Mouse (Mus musculus) CH12.LX (cell line): ENCODE measurements at regions not wholly inside any gene's neighbourhood (a gene's known extent, or its start where the extent isn't known, plus 50 kb on each side); places are given as distances from the start of the nearest gene placed in this dataset.

Experiments used
- DNase-seq: peaks from one replicate; pipeline ENCODE4 v3.0.0-alpha.2; 2013; ENCODE audit errors: extremely low read depth
- H3K27ac ChIP-seq: 2 replicates; pipeline ENCODE4 v1.5.1; 2012; ENCODE audit warnings: low read depth, mild to moderate bottlenecking, control low read depth, moderate library complexity; ENCODE audit not compliant: insufficient read depth
- H3K27me3 ChIP-seq: replicated peaks from 2 replicates; pipeline ENCODE3; 2012; ENCODE audit warnings: inconsistent platforms
- H3K36me3 ChIP-seq, 2 experiments: replicated peaks in 1 of 2; 2 replicates each; pipeline versions ENCODE3 to v1.6.1; 2012; ENCODE audit warnings: inconsistent platforms in 1 of 2, low read length in 1 of 2, mild to moderate bottlenecking in 1 of 2, mixed read lengths in 1 of 2, moderate library complexity in 1 of 2; ENCODE audit not compliant: control insufficient read depth in 1 of 2, insufficient read depth in 1 of 2
- H3K4me1 ChIP-seq, 2 experiments: 2 replicates each; pipeline ENCODE4 v1.6.1; 2012; ENCODE audit warnings: inconsistent platforms in 1 of 2, moderate library complexity in 1 of 2; ENCODE audit not compliant: insufficient read depth in 2 of 2, control insufficient read depth in 1 of 2
- H3K4me2 ChIP-seq: 2 replicates; pipeline ENCODE4 v1.6.1; 2012; ENCODE audit warnings: low read depth, mild to moderate bottlenecking, control low read depth; ENCODE audit not compliant: poor library complexity, insufficient read depth, severe bottlenecking
- H3K4me3 ChIP-seq, 3 experiments: fragments of 150-350 bp in 1 of 3; sonication (generic) in 1 of 3; replicated peaks in 1 of 3; 2 replicates each; pipeline versions ENCODE3 to v1.5.1; 2011 to 2012; ENCODE audit warnings: low read depth in 2 of 3, low read length in 2 of 3, mild to moderate bottlenecking in 2 of 3, moderate library complexity in 2 of 3, control low read depth in 1 of 3, improper control_type of control experiment in 1 of 3, inconsistent platforms in 1 of 3, mixed read lengths in 1 of 3; ENCODE audit not compliant: poor library complexity in 1 of 3
- H3K79me2 ChIP-seq: replicated peaks from 2 replicates; pipeline ENCODE4 v1.6.1; 2012; ENCODE audit warnings: mild to moderate bottlenecking, moderate library complexity; ENCODE audit not compliant: control insufficient read depth, poor library complexity, insufficient read depth, severe bottlenecking; ENCODE audit errors: extremely low read depth
- H3K9ac ChIP-seq: 2 replicates; pipeline ENCODE4 v1.6.1; 2012; ENCODE audit warnings: low read depth, mild to moderate bottlenecking, control low read depth, moderate library complexity; ENCODE audit not compliant: insufficient read depth
- H3K9me3 ChIP-seq: replicated peaks from 2 replicates; pipeline ENCODE3; 2012; ENCODE audit warnings: low read length, inconsistent platforms, mixed read lengths
- BHLHE40 ChIP-seq: IDR thresholded peaks from 2 replicates; pipeline ENCODE4 v1.6.1; 2011; ENCODE audit warnings: mild to moderate bottlenecking, low read depth, low read length, improper control_type of control experiment
- CHD1 ChIP-seq: IDR thresholded peaks from 2 replicates; pipeline ENCODE4 v1.6.1; 2012; ENCODE audit warnings: low read depth, low read length, improper control_type of control experiment, inconsistent platforms
- CHD2 ChIP-seq: IDR thresholded peaks from 2 replicates; pipeline ENCODE4 v1.6.1; 2011; ENCODE audit warnings: low read length, improper control_type of control experiment
- CTCF ChIP-seq, 2 experiments: IDR thresholded peaks in 1 of 2; conservative IDR thresholded peaks in 1 of 2; 2 replicates each; pipeline ENCODE4 v1.5.1; 2011 to 2012; ENCODE audit warnings: low read depth in 2 of 2, low read length in 2 of 2, improper control_type of control experiment in 1 of 2, inconsistent platforms in 1 of 2, mild to moderate bottlenecking in 1 of 2, moderate library complexity in 1 of 2
- E2F4 ChIP-seq: IDR thresholded peaks from 2 replicates; pipeline ENCODE4 v1.6.1; 2011; ENCODE audit warnings: low read depth, low read length, improper control_type of control experiment; ENCODE audit not compliant: insufficient replicate concordance
- ELF1 ChIP-seq: IDR thresholded peaks from 2 replicates; pipeline ENCODE4 v1.6.1; 2014; ENCODE audit warnings: low read depth, mild to moderate bottlenecking, inconsistent platforms, low read length, improper control_type of control experiment
- EP300 ChIP-seq: IDR thresholded peaks from 2 replicates; pipeline ENCODE4 v1.6.1; 2011; ENCODE audit warnings: low read length, improper control_type of control experiment
- ETS1 ChIP-seq: conservative IDR thresholded peaks from 2 replicates; pipeline ENCODE4 v1.6.1; 2012; ENCODE audit warnings: low read depth, mild to moderate bottlenecking, inconsistent platforms, low read length, improper control_type of control experiment, moderate library complexity
- GABPA ChIP-seq: IDR thresholded peaks from 2 replicates; pipeline ENCODE4 v1.6.1; 2012; ENCODE audit warnings: low read depth, low read length, improper control_type of control experiment, inconsistent platforms; ENCODE audit not compliant: insufficient replicate concordance
- IRF4 ChIP-seq: IDR thresholded peaks from 2 replicates; pipeline ENCODE4 v1.6.1; 2014; ENCODE audit warnings: low read depth, mild to moderate bottlenecking, inconsistent platforms, low read length, improper control_type of control experiment
- JUND ChIP-seq: conservative IDR thresholded peaks from 2 replicates; pipeline ENCODE4 v1.6.1; 2011; ENCODE audit warnings: low read depth, low read length, improper control_type of control experiment
- KAT2A ChIP-seq: IDR thresholded peaks from 2 replicates; pipeline ENCODE4 v1.6.1; 2012; ENCODE audit warnings: low read length, improper control_type of control experiment, inconsistent platforms; ENCODE audit not compliant: insufficient replicate concordance
- MAX ChIP-seq: IDR thresholded peaks from 2 replicates; pipeline ENCODE4 v1.6.1; 2011; ENCODE audit warnings: low read length, improper control_type of control experiment
- MXI1 ChIP-seq: IDR thresholded peaks from 2 replicates; pipeline ENCODE4 v1.6.1; 2011; ENCODE audit warnings: mild to moderate bottlenecking, low read depth, low read length, improper control_type of control experiment
- NELFE ChIP-seq: IDR thresholded peaks from 2 replicates; pipeline ENCODE4 v1.6.1; 2011; ENCODE audit warnings: low read depth, low read length, improper control_type of control experiment
- POLR2A ChIP-seq: IDR thresholded peaks from 2 replicates; pipeline ENCODE4 v1.6.1; 2011; ENCODE audit warnings: low read depth, mild to moderate bottlenecking, improper control_type of control experiment, low read length
- POLR2AphosphoS2 ChIP-seq: IDR thresholded peaks from 2 replicates; pipeline ENCODE4 v1.6.1; 2011; ENCODE audit warnings: low read depth, low read length, improper control_type of control experiment
- RCOR1 ChIP-seq: conservative IDR thresholded peaks from 2 replicates; pipeline ENCODE4 v1.6.1; 2012; ENCODE audit warnings: low read depth, mild to moderate bottlenecking, inconsistent platforms, low read length, improper control_type of control experiment
- TBP ChIP-seq: conservative IDR thresholded peaks from 2 replicates; pipeline ENCODE4 v1.6.1; 2011; ENCODE audit warnings: low read depth, low read length, improper control_type of control experiment
- TCF12 ChIP-seq: IDR thresholded peaks from 2 replicates; pipeline ENCODE4 v1.6.1; 2014; ENCODE audit warnings: low read depth, mild to moderate bottlenecking, inconsistent platforms, low read length, improper control_type of control experiment
- UBTF ChIP-seq: IDR thresholded peaks from 2 replicates; pipeline ENCODE4 v1.6.1; 2012; ENCODE audit warnings: low read depth, mild to moderate bottlenecking, inconsistent platforms, low read length, improper control_type of control experiment, moderate library complexity
- USF2 ChIP-seq: conservative IDR thresholded peaks from 2 replicates; pipeline ENCODE4 v1.6.1; 2011; ENCODE audit warnings: low read depth, low read length, improper control_type of control experiment
- ZC3H11A ChIP-seq: IDR thresholded peaks from 2 replicates; pipeline ENCODE4 v1.6.1; 2012; ENCODE audit warnings: low read depth, mild to moderate bottlenecking, inconsistent platforms, low read length, improper control_type of control experiment
- dilution Hi-C: fragments of 300-500 bp; cut with MboI; formaldehyde crosslinking; loops from 2 replicates; pipeline ENCODE4 v1.14.3; 2020; ENCODE audit warnings: low sequenced_read_pairs; ENCODE audit not compliant: extremely low pct_unique_long_range_greater_than_20kb, extremely low pct_ligation_motif_present
- in situ Hi-C: fragments of 300-500 bp; cut with MboI; formaldehyde crosslinking; loops from 3 replicates; pipeline ENCODE4 v1.14.3; 2019; ENCODE audit warnings: low sequenced_read_pairs, low pct_ligation_motif_present, low pct_unique_long_range_greater_than_20kb, mixed read lengths

- in situ Hi-C loops: no loop called here
- Histone ChIP-seq H3K27me3 (no peaks in the 10 kb centered on the region), H3K9ac (no peak overlapping the region), H3K4me1 (peaks cover 6 to 14% of the 10 kb centered on the region in 2 experiments), H3K4me2 (no peak overlapping the region), H3K9me3 (peaks cover 10% of the 10 kb centered on the region), H3K79me2 (no peaks in the 10 kb centered on the region), H3K27ac (no peak overlapping the region), H3K36me3 (no peaks in the 10 kb centered on the region), H3K4me3 (no peak overlapping the region)
- no peak for TF ChIP-seq RCOR1
- TF ChIP-seq MXI1: no peak
- TF ChIP-seq GABPA: no peak
- TF ChIP-seq BHLHE40: no peak
- no peak for TF ChIP-seq UBTF
- TF ChIP-seq ZC3H11A: no peak
- TF ChIP-seq KAT2A: no peak
- no peak for TF ChIP-seq CHD2
- TF ChIP-seq E2F4: no peak
- no peak for TF ChIP-seq NELFE
- TF ChIP-seq JUND: no peak
- no peak for TF ChIP-seq IRF4
- dilution Hi-C loops: no loop called here
- DNase-seq: no peak
Measured at GRCm38 (mm10) chr13:52116756-52117155, 270.3 kb downstream of the Gadd45g start.

GRCm38 (mm10) chr13:52120795-52121194 lies 274.3 kb downstream of the Gadd45g start:
- Histone ChIP-seq H3K36me3 (no peaks in the 10 kb centered on the region), H3K4me3 (no peak overlapping the region), H3K27me3 (no peaks in the 10 kb centered on the region)
- dilution Hi-C loops: no loop called here
- TF ChIP-seq UBTF (no peak), JUND (no peak), POLR2AphosphoS2 (no peak), E2F4 (no peak), ETS1 (no peak)
- TF ChIP-seq, all 38 proteins: peak for 0
- Histone ChIP-seq H3K27ac (no peak overlapping the region), H3K4me1 (peaks cover 0 to 7% of the 10 kb centered on the region in 2 experiments; a peak in 1 of 4 replicates), H3K79me2 (no peaks in the 10 kb centered on the region), H3K9ac (no peak overlapping the region), H3K4me2 (no peak overlapping the region), H3K9me3 (peaks cover under 1% of the 10 kb centered on the region)
- in situ Hi-C loops: no loop called here
- DNase-seq: no peak

GRCm38 (mm10) chr13:52125037-52125436 lies 278.6 kb downstream of the Gadd45g start:
- H3K9me3 ChIP-seq: no peaks in the 10 kb centered on the region
- TF ChIP-seq USF2 (no peak), NELFE (no peak), UBTF (no peak), BHLHE40 (no peak), RCOR1 (no peak), MXI1 (no peak), POLR2A (no peak), EP300 (no peak), CHD1 (no peak), ZC3H11A (no peak), TBP (no peak), TCF12 (no peak), CTCF (conservative IDR thresholded peaks at IDR 0.05 in 1 of 2, IDR thresholded peaks at IDR 0.05 in 1 of 2; ENCODE audit: low read depth in 2 of 2, low read length in 2 of 2) (no peak), POLR2AphosphoS2 (no peak), ELF1 (no peak), MAX (no peak), CHD2 (no peak)
- dilution Hi-C loops: no loop called here

More at GRCm38 (mm10) chr13:52125037-52125436, 278.6 kb downstream of the Gadd45g start:
- no peak overlapping the region for H3K4me2 ChIP-seq
- in situ Hi-C loops: no loop called here
- no peaks in the 10 kb centered on the region for H3K36me3 ChIP-seq
- no peak overlapping the region for H3K9ac ChIP-seq
- peaks cover 3 to 21% of the 10 kb centered on the region in 2 experiments for H3K4me1 ChIP-seq
- H3K27me3 ChIP-seq: no peaks in the 10 kb centered on the region
- H3K79me2 ChIP-seq: no peaks in the 10 kb centered on the region
- DNase-seq: no peak
- H3K27ac ChIP-seq: no peak overlapping the region
- no peak overlapping the region for H3K4me3 ChIP-seq
